Mouse (Mus musculus) neural tube, embryonic 11.5 days (tissue): ENCODE measurements at regions not wholly inside any gene's neighbourhood (a gene's known extent, or its start where the extent isn't known, plus 50 kb on each side); places are given as distances from the start of the nearest gene placed in this dataset.
A peak's percentile ranks its signal among the peaks of the same experiment; 100 is the strongest.
"Not testable (repeated sequence)": the region's sequence is repeated elsewhere in the genome, so short reads cannot be mapped to it uniquely, and the experiment has no call there.

Experiments
- ATAC-seq: fragments of 200-750 bp; cut with Nextera tagmentation; 2 replicates; pipeline ENCODE4 v1.8.0; 2017; ENCODE audit warnings: moderate number of reproducible peaks, mild to moderate bottlenecking, moderate TSS enrichment, moderate library complexity; ENCODE audit not compliant: insufficient read depth, low FRiP score, low TSS enrichment
- DNase-seq: peaks from one replicate; pipeline ENCODE4 v3.0.0-alpha.2; 2015; ENCODE audit warnings: low spot score
- H3K27ac ChIP-seq: fragments of 300-500 bp; sonication (generic); 2 replicates; pipeline ENCODE4 v1.5.1; 2014; ENCODE audit warnings: low read depth, mild to moderate bottlenecking, low read length
- H3K27me3 ChIP-seq: fragments of 300-500 bp; sonication (generic); 2 replicates; pipeline ENCODE4 v1.6.1; 2014; ENCODE audit warnings: mild to moderate bottlenecking, low read length, mixed read lengths; ENCODE audit not compliant: control insufficient read depth, insufficient read depth
- H3K36me3 ChIP-seq: fragments of 300-500 bp; sonication (generic); 2 replicates; pipeline ENCODE4 v1.6.1; 2014; ENCODE audit warnings: mild to moderate bottlenecking, low read length, moderate library complexity, mixed read lengths; ENCODE audit not compliant: control insufficient read depth, insufficient read depth
- H3K4me1 ChIP-seq: fragments of 300-500 bp; sonication (generic); 2 replicates; pipeline ENCODE4 v1.6.1; 2014; ENCODE audit warnings: low read length, mixed read lengths; ENCODE audit not compliant: control insufficient read depth, insufficient read depth
- H3K4me2 ChIP-seq: fragments of 300-500 bp; sonication (generic); 2 replicates; pipeline ENCODE4 v1.6.1; 2014; ENCODE audit warnings: low read depth, mild to moderate bottlenecking, moderate library complexity
- H3K4me3 ChIP-seq: fragments of 300-500 bp; sonication (generic); 2 replicates; pipeline ENCODE4 v1.5.1; 2014; ENCODE audit warnings: low read depth, low read length
- H3K9ac ChIP-seq: fragments of 300-500 bp; sonication (generic); 2 replicates; pipeline ENCODE4 v1.6.1; 2014; ENCODE audit warnings: mild to moderate bottlenecking, low read length
- H3K9me3 ChIP-seq: fragments of 300-500 bp; sonication (generic); 2 replicates; pipeline ENCODE4 v1.6.1; 2016; ENCODE audit warnings: low read length; ENCODE audit not compliant: control insufficient read depth
- WGBS: fragments of 180-500 bp; shearing (Covaris S2); extraction: QIAGEN DNeasy Blood & Tissue Kit; methylation state at CpG from one replicate; pipeline ENCODE4 v1.1.7; 2014; 5-methylcytosine and 5-hydroxymethylcytosine counted together

DNA sequence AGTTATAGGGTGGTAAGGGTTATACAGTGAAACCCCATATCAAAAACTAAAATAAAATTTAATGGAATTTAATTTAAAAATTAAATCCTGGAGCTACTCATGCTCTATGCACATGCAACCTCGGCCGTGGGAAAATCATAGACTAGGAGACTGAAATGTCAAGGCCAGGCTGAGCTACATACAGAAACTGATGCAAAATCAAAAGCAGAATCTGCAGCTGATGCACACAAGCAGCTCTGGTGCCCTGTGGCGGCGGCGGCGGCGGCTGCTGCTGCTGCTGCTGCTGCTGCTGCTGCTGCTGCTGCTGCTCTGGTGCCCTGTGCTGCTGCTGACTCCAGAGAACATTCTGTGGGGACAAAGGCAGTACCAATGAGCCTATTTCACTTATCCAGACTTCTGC, 154.5 kb upstream of the Rapgef5 start:
- Histone ChIP-seq H3K4me1 (no peaks in the 10 kb centered on the region), H3K36me3 (no peaks in the 10 kb centered on the region), H3K4me2 (no peak overlapping the region), H3K27ac (no peak overlapping the region), H3K4me3 (no peak overlapping the region), H3K9me3 (no peaks in the 10 kb centered on the region), H3K27me3 (no peaks in the 10 kb centered on the region), H3K9ac (no peak overlapping the region; the same call in 1 of the 2 replicates)
- 96% methylated on average over 7 of the region's 7 CpGs for WGBS
- ATAC-seq: no peak
- no peak for DNase-seq

GRCm38 (mm10) chr12:117363457-117363856, 152.8 kb upstream of the Rapgef5 start:
- H3K4me1 ChIP-seq, H3K9ac ChIP-seq, H3K4me2 ChIP-seq, H3K27ac ChIP-seq, H3K36me3 ChIP-seq, H3K27me3 ChIP-seq, DNase-seq, H3K9me3 ChIP-seq, H3K4me3 ChIP-seq: not testable (repeated sequence)
- 66% methylated on average over 3 of the region's 4 CpGs for WGBS
- peak; percentile 58; the same call in 1 of the 2 replicates for ATAC-seq

- Histone ChIP-seq H3K27ac (no peak overlapping the region), H3K9ac (no peak overlapping the region), H3K27me3 (no peaks in the 10 kb centered on the region), H3K4me2 (no peak overlapping the region), H3K9me3 (no peaks in the 10 kb centered on the region), H3K4me3 (no peak overlapping the region), H3K4me1 (no peaks in the 10 kb centered on the region), H3K36me3 (no peaks in the 10 kb centered on the region)
- DNase-seq (no peak), ATAC-seq (no peak)
- WGBS: 92% methylated on average over 2 of the region's 2 CpGs
Observed at GRCm38 (mm10) chr12:117365181-117365580, 151.1 kb upstream of the Rapgef5 start.

DNA sequence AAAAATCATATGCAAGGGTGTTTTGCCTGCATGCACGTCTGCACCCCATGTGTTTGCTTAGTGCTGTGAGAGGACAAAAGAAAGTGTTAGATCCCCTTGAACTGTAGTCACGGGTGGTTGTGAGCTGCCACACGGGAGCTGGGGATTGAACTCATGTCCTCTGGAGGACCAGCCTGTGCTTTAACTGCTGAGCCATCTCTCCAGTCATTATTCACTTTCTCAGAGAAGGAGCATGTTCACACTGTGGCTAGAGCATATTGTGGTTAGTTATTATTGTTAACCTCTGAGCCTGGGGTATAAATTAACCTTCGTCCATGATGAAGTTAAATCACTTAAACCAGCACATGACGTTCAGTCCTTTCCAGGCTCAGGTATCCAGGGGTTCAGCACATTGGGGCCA, 150.4 kb upstream of the Rapgef5 start:
- Histone ChIP-seq H3K27me3 (no peaks in the 10 kb centered on the region), H3K4me3 (no peak overlapping the region), H3K27ac (no peak overlapping the region), H3K9ac (no peak overlapping the region), H3K4me2 (no peak overlapping the region), H3K9me3 (no peaks in the 10 kb centered on the region), H3K36me3 (no peaks in the 10 kb centered on the region), H3K4me1 (no peaks in the 10 kb centered on the region)
- DNase-seq: no peak
- WGBS: 58% methylated on average over 5 of the region's 5 CpGs
- no peak for ATAC-seq

GRCm38 (mm10) chr12:117378297-117378887, 137.9 kb upstream of the Rapgef5 start:
- Histone ChIP-seq H3K4me3 (no peak overlapping the region), H3K4me1 (no peaks in the 10 kb centered on the region), H3K4me2 (no peak overlapping the region), H3K9ac (no peak overlapping the region), H3K9me3 (no peaks in the 10 kb centered on the region), H3K36me3 (no peaks in the 10 kb centered on the region), H3K27ac (no peak overlapping the region), H3K27me3 (no peaks in the 10 kb centered on the region)
- WGBS: 77% methylated on average over 15 of the region's 21 CpGs
- no peak for ATAC-seq
- no peak for DNase-seq

GRCm38 (mm10) chr12:117379103-117379850, 137.0 kb upstream of the Rapgef5 start:
- Histone ChIP-seq H3K36me3 (no peaks in the 10 kb centered on the region), H3K9ac (no peak overlapping the region), H3K4me1 (no peaks in the 10 kb centered on the region), H3K27ac (no peak overlapping the region), H3K4me3 (no peak overlapping the region), H3K27me3 (no peaks in the 10 kb centered on the region), H3K9me3 (no peaks in the 10 kb centered on the region), H3K4me2 (no peak overlapping the region)
- no peak for DNase-seq
- 88% methylated on average over 16 of the region's 16 CpGs for WGBS
- no peak for ATAC-seq

DNA sequence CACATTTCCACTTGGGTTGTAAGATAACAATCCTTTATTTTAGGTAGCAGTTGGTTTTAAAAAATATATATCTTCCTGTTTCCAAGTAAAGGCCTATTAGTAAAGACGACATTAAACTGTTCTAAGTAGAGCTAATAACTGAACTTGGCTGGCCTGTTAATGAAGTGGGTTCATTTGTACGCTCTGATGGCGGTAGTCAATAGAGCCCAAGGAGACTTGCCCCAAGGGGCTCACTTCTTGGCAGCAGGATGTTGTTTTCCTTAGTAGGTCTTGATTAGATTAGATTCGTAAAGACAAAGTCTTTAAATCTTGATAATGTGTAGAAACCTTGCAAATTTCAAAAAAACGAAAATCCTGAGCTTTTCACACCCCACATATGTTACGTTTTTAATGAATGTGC, 135.4 kb upstream of the Rapgef5 start:
- DNase-seq (no peak), ATAC-seq (no peak)
- WGBS: 83% methylated on average over 6 of the region's 6 CpGs

GRCm38 (mm10) chr12:117382727-117383126, 133.6 kb upstream of the Rapgef5 start:
- H3K4me1 ChIP-seq, DNase-seq, H3K9ac ChIP-seq, H3K4me2 ChIP-seq, H3K36me3 ChIP-seq, H3K4me3 ChIP-seq, ATAC-seq, H3K9me3 ChIP-seq, H3K27ac ChIP-seq, H3K27me3 ChIP-seq: not testable (repeated sequence)
- 25% methylated on average over 1 of the region's 4 CpGs for WGBS

More for the DNA sequence above, 135.4 kb upstream of the Rapgef5 start:
- no peak overlapping the region for H3K9ac ChIP-seq
- H3K4me3 ChIP-seq: no peak overlapping the region
- no peaks in the 10 kb centered on the region for H3K27me3 ChIP-seq
- no peak overlapping the region for H3K27ac ChIP-seq
- no peaks in the 10 kb centered on the region for H3K4me1 ChIP-seq
- H3K36me3 ChIP-seq: no peaks in the 10 kb centered on the region
- H3K4me2 ChIP-seq: no peak overlapping the region
- no peaks in the 10 kb centered on the region for H3K9me3 ChIP-seq

GRCm38 (mm10) chr12:117385072-117385666, 131.1 kb upstream of the Rapgef5 start:
- Histone ChIP-seq H3K4me3 (no peak overlapping the region), H3K4me1 (no peaks in the 10 kb centered on the region), H3K9ac (no peak overlapping the region), H3K27me3 (no peaks in the 10 kb centered on the region), H3K27ac (no peak overlapping the region), H3K9me3 (no peaks in the 10 kb centered on the region), H3K4me2 (no peak overlapping the region), H3K36me3 (no peaks in the 10 kb centered on the region)
- ATAC-seq (no peak), DNase-seq (peak; percentile 89)
- WGBS: 15% methylated on average over 6 of the region's 6 CpGs
